Mouse (Mus musculus) stomach, postnatal 0 days (tissue): ENCODE data around the gene Mrpl2. TPM values are rescaled to one million over a fixed set of nuclear protein-coding genes. Genes with fewer than 3 reads are reported as not detected.
A peak's percentile ranks its signal among the peaks of the same experiment; 100 is the strongest.

Experiments
- ATAC-seq: fragments of 200-750 bp; cut with Nextera tagmentation; 2 replicates; pipeline ENCODE4 v1.8.0; 2017; ENCODE audit not compliant: low FRiP score, low TSS enrichment
- DNase-seq: peaks from one replicate; pipeline ENCODE4 v3.0.0-alpha.2; 2016; ENCODE audit warnings: low spot score
- H3K27ac ChIP-seq: fragments of 300-500 bp; sonication (generic); replicated peaks from 2 replicates; pipeline ENCODE4 v1.5.1; 2014; ENCODE audit warnings: mild to moderate bottlenecking, control low read depth
- H3K27me3 ChIP-seq: fragments of 300-500 bp; sonication (generic); 2 replicates; pipeline ENCODE4 v1.6.1; 2014; ENCODE audit warnings: low read length; ENCODE audit not compliant: control insufficient read depth, insufficient read depth
- H3K36me3 ChIP-seq: fragments of 300-500 bp; sonication (generic); 2 replicates; pipeline ENCODE4 v1.6.1; 2014; ENCODE audit warnings: low read length, mixed read lengths; ENCODE audit not compliant: control insufficient read depth, insufficient read depth
- H3K4me1 ChIP-seq: fragments of 300-500 bp; sonication (generic); replicated peaks from 2 replicates; pipeline ENCODE4 v1.6.1; 2014; ENCODE audit warnings: antibody characterized with exemption; ENCODE audit not compliant: control insufficient read depth, insufficient read depth
- H3K4me2 ChIP-seq: fragments of 300-500 bp; sonication (generic); replicated peaks from 2 replicates; pipeline ENCODE4 v1.6.1; 2014; ENCODE audit warnings: low read depth, mild to moderate bottlenecking, control low read depth, moderate library complexity
- H3K4me3 ChIP-seq: fragments of 300-500 bp; sonication (generic); 2 replicates; pipeline ENCODE4 v1.5.1; 2014; ENCODE audit warnings: low read depth, low read length, control low read depth
- H3K9ac ChIP-seq: fragments of 300-500 bp; sonication (generic); 2 replicates; pipeline ENCODE4 v1.6.1; 2014; ENCODE audit warnings: mild to moderate bottlenecking, low read length, control low read depth, mixed read lengths
- H3K9me3 ChIP-seq: fragments of 300-500 bp; sonication (generic); 2 replicates; pipeline ENCODE4 v1.6.1; 2016; ENCODE audit warnings: low read length; ENCODE audit not compliant: control insufficient read depth
- CTCF ChIP-seq: IDR thresholded peaks from 2 replicates; pipeline ENCODE4 v1.5.1; 2016; ENCODE audit warnings: antibody characterized with exemption, low read depth, mild to moderate bottlenecking, moderate library complexity
- EP300 ChIP-seq: optimal IDR thresholded peaks from 2 replicates; pipeline ENCODE3; 2016; ENCODE audit warnings: antibody characterized with exemption
- WGBS: fragments of 180-500 bp; shearing (Covaris S2); extraction: QIAGEN DNeasy Blood & Tissue Kit; methylation state at CpG from one replicate; pipeline ENCODE4 v1.1.7; 2014; 5-methylcytosine and 5-hydroxymethylcytosine counted together
- polyA plus RNA-seq: library from polyadenylated mRNA; unstranded; fragments of >200 nt; fragmentation: Nextera tagmentation; extraction: Ambion mirVana; gene quantifications from 2 replicates; pipeline ENCODE4 v1.2.1, GENCODE M21; 2015

Gene Mrpl2
- polyA plus RNA-seq, 1 experiment from 2014 or later, result 96.4 TPM

GRCm38 (mm10) chr17:46613229-46613628, 32.8 kb upstream of the Mrpl2 start:
- DNase-seq (no peak), ATAC-seq (no peak)
- TF ChIP-seq CTCF, result no peak
- TF ChIP-seq EP300, result no peak
- 0 out of 2 replicates have a peak overlapping the region, but pooled peaks have one; percentile 36 for H3K27ac ChIP-seq
- H3K9ac ChIP-seq, result no peak overlapping the region
- H3K27me3 ChIP-seq, result no peaks in the 10 kb centered on the region
- WGBS, result 30% methylated on average over 3 of the region's 3 CpGs
- H3K4me3 ChIP-seq, result no peak overlapping the region
- H3K36me3 ChIP-seq, result no peaks in the 10 kb centered on the region
- H3K9me3 ChIP-seq, result no peaks in the 10 kb centered on the region
- no peak overlapping the region for H3K4me2 ChIP-seq
- H3K4me1 ChIP-seq, result 0 out of 2 replicates have a peak, but pooled peaks cover 10% of the 10 kb centered on the region

- 47% methylated on average over 12 of the region's 12 CpGs for WGBS
- Histone ChIP-seq H3K27ac (peak overlapping the region; percentile 93), H3K9ac (no peak overlapping the region), H3K36me3 (no peaks in the 10 kb centered on the region), H3K4me1 (peaks cover 22% of the 10 kb centered on the region), H3K4me3 (no peak overlapping the region), H3K4me2 (peak overlapping the region; percentile 30), H3K27me3 (no peaks in the 10 kb centered on the region), H3K9me3 (no peaks in the 10 kb centered on the region)
- DNase-seq (no peak), ATAC-seq (no peak)
- TF ChIP-seq EP300 (no peak), CTCF (no peak)
These were observed 28.2 kb upstream of the Mrpl2 start for GRCm38 (mm10) chr17:46617799-46618198.

GRCm38 (mm10) chr17:46618394-46618768, 27.6 kb upstream of the Mrpl2 start:
- Histone ChIP-seq H3K36me3 (no peaks in the 10 kb centered on the region), H3K9ac (peak overlapping the region; percentile 63), H3K4me2 (peak overlapping the region; percentile 30), H3K27me3 (no peaks in the 10 kb centered on the region), H3K4me3 (0 out of 2 replicates have a peak overlapping the region, but pooled peaks have one; percentile 1), H3K27ac (peak overlapping the region; percentile 93), H3K9me3 (no peaks in the 10 kb centered on the region), H3K4me1 (peaks cover 22% of the 10 kb centered on the region)
- no peak for ATAC-seq
- DNase-seq, result peak; percentile 46
- WGBS, result 13% methylated on average over 6 of the region's 6 CpGs
- no peak for TF ChIP-seq EP300
- no peak for TF ChIP-seq CTCF

- Histone ChIP-seq H3K36me3 (no peaks in the 10 kb centered on the region), H3K4me1 (peaks cover 26% of the 10 kb centered on the region), H3K4me2 (peak overlapping the region; percentile 30), H3K9ac (peak overlapping the region; percentile 63), H3K27ac (peak overlapping the region; percentile 93), H3K27me3 (no peaks in the 10 kb centered on the region), H3K9me3 (no peaks in the 10 kb centered on the region), H3K4me3 (0 out of 2 replicates have a peak overlapping the region, but pooled peaks have one; percentile 1)
- DNase-seq (peak; percentile 59), ATAC-seq (peak; percentile 62; the same call in 1 of the 2 replicates)
- TF ChIP-seq CTCF, result no peak
- TF ChIP-seq EP300, result no peak
- WGBS, result 17% methylated on average over 27 of the region's 27 CpGs
These were observed 27.0 kb upstream of the Mrpl2 start for GRCm38 (mm10) chr17:46618769-46619682.

- WGBS, result 37% methylated on average over 16 of the region's 16 CpGs
- Histone ChIP-seq H3K36me3 (no peaks in the 10 kb centered on the region), H3K9me3 (no peaks in the 10 kb centered on the region), H3K4me2 (peak overlapping the region; percentile 30), H3K27ac (peak overlapping the region; percentile 93), H3K4me3 (no peak overlapping the region), H3K4me1 (peaks cover 31% of the 10 kb centered on the region), H3K27me3 (no peaks in the 10 kb centered on the region), H3K9ac (no peak overlapping the region; the same call in 1 of the 2 replicates)
- DNase-seq (no peak), ATAC-seq (no peak)
- TF ChIP-seq CTCF (no peak), EP300 (no peak)
These were observed 26.2 kb upstream of the Mrpl2 start for GRCm38 (mm10) chr17:46619683-46620357.
